Mouse (Mus musculus) cerebellum, postnatal 4 days (tissue): ENCODE measurements around the gene Kcnj12.

ENCODE experiments used
- DNase-seq, 2 experiments: peaks; one replicate each; pipeline ENCODE4 v3.0.0; 2022; ENCODE audit warnings: low spot score in 2 of 2, mixed read lengths in 1 of 2

The Kcnj12 gene

DNA sequence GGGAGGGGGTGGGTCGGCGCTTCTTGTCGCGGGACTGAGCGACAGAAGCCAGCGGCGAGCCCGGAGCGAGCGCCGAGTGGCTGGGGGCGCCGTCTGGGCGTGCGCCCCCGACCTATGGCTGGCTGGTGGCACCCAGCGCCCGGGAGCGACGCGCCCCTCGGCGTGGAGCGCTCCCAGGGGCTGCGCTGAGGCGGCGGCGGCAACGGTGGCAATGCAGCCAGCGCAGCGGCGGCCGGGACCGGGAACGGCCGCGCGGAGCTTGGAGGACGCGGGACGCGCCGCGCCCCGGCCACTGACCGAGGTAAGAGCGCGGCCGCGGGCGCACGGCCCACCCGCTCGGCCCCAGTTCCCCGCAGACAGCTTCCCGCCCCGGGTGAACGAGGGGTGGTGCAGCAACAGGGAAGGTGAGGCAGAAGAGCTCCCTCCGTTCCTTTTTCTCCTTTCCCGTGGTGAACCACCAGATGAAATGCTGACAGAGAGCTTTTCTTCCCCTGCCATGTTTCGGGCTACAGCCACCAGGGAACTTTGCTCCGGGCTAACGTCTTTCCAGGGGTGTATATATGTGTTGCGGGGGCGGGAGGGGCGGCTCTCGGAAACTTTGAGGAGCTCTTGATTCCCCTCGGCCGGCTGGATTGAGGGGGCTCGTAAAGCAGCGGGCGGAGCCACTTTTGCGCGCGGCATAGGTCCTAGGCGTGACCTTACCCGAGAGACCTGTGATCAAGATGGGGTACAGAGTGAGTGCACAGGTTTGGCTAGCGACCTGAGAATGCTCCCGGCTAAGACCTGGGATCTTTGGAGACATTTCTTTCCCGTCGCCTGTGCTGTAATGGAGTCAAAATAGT, at the start of gene Kcnj12:
Gene Kcnj12 (plus strand): TSS at position 15 of the 842 bp plus-strand sequence.
- DNase-seq: no peak

DNA sequence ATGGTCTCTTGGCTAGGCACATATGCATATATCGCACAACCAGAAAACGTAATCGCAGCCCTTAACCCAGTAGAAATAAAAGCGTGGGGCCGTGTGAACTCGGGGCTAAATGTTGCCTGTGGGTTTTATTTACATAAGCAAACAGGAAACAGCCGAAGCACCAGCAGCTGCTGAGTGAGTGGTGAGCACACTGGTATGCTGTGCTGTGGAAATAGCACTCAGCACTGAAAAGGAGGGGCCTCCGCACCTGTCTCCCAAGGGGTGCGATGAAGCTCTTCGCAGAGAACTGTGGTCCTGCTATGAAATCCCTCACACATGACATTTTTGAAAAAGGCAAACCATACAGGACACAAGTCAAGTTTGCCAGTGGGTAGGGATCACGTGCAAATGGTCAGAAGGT, 47.3 kb upstream of the Kcnj12 start:
- DNase-seq: no peak

DNA sequence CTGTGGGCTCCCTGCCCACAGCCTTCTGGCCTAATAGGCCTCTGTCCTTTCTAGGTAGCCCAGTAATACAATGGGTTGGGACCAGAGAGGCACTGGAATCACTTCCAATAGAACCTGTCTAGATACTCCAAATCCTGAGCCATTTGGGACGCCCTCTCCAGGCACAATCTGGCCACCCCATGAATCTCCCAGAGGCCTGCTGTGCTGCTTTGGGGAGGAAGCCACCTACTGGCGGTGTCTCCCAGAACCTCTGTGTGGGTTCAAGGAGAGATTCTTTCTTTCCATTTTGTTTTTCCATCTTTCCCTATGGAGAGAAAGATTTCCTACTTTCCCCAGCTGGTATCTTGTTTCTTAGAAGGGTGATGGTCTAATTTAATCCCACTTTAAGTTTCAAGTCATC, 46.1 kb upstream of the Kcnj12 start:
- DNase-seq: no peak

DNA sequence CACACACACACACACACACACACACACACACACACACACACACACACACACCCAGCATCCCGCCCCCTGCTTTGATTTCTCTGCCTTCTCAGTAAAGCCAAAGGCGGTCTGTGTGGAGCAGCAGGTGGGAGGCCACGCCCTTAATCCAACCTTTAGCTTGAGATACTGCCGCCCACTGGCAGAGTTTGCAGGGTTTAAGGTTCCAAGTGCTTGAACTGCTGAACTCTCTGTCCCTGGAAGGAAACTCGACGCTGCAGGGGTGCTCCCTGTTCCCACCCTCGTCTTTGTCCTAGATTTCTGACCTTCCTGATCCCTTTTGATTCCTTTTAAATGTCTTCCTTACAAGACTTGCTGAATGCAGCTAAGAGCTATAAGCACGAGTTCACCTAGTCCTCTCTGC, 45.6 kb upstream of the Kcnj12 start:
- no peak for DNase-seq

DNA sequence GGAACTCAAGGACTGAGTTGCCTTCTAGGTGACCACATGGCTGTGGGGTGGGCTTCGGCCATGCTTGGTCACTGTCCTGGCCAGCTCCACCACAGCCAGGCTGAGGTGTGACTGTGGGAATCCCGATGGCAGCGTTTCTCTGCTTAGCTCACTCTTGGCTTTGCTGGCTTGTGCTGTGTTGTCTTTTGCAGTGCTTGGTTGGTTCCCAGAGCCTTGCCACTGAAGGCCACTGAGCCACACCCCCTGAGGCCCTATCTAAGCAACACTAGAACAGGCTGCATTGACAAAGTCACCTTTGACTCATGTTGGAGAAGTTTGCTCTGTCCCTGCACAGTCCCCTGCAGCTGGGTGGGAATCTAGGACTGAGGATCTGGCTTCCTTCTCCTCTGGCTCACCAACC, 45.2 kb upstream of the Kcnj12 start:
- DNase-seq: no peak

DNA sequence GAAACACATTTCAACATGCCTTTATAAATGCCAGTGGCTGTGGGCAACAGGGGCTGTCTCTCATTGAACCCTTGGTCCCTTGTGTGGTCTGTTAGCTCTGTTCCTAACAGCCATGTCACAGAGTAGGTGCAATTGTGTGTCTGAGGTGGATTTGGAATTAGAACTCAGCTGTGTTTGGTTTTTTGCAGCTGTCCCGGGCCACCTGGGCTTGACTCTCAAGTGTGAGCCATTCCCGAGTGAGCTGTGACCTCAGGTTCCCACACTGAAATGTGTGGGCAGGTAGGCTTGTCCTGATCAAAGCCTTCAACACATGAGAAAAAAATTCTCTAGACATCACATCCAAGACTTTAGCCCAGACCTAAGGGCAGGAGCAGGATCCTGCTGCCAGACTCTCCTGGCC, 43.7 kb upstream of the Kcnj12 start:
- DNase-seq: no peak

DNA sequence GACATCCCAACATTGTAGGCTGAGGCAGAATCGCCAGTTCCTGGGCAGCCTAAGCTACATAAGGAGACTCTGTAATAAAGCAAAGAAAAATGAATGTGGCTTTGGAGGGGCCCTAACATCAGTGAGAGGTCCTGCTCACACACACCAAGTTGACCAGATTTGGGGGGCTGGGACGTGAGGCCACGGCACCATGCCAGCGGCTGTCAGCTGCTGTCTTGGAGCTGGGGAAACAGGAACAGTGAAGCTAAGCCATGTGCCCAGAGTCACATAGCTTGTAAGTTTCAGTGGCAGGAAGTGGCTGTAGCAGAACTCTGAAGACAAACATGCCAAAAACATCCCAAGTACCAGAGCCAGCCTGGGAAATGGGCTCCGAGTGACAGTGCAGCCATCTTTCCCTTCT, 42.6 kb upstream of the Kcnj12 start:
- no peak for DNase-seq

DNA sequence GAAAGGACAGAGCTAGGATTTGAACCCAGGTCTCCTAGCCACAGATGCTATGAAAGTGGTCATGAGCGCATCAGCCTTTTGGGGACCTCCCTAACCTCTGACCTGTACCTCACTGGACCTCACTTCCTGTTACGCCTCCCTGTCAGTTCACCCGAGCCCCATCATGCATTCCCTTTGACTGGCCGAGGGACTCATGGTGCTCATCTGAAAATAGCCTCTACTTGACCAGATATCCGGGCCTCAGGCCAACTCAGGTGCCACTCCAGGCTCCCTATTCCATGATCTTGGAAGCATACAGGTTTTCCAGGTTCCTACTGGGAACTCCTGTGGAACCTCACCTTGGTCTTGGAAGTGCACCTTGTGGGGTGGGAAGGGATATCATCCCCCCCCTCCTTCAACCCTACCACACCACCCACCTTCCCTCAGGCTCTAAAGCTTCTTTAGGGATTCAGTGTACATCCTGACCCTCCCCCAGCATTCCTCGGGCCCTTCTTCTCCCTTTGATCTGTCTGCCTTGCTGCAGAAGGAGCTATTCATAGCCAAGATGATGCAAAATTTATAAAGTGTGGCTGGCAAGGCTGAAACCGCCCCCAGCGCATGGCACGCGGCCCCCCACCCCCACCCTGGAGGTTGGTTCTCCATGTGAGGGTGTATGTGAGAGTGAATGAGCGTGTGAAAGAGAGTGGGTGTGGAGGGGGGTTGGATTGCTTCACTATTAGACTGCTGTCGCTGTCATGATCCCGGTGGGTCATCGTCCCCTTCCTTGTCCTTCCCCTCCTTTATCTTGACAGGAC, 40.5 kb upstream of the Kcnj12 start:
- DNase-seq: no peak

DNA sequence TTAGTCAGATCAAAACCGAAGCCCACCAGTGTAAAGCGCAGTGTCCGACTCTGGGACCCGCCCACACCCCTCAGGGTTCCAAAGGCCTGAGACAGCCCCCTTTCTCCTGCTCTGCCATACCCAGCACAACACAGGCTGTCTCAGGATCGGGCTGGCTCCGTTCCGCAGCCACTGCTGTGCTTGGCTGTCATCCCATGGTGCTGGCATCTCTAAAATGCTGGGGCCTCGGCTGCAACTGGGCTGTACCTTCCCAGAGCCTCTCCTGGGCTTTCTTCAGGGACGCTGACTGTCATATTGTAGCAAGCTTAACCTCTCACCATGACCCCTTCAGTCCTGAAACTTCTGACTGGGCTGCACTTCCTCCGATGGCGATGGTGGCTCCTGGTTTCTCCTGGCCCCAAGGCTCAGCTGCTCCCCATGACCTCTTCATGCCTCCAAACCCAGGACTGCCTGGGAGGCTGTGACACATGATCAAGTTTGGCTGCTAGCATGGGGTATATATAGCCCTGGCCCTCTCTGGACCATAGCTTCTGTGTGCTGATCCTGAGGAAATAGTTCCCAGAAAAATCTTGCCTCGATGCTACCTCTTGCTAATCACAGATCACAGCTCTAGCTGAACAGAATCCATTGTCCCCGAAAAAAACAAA, 37.3 kb upstream of the Kcnj12 start:
- DNase-seq: peak; percentile 50 to 89

DNA sequence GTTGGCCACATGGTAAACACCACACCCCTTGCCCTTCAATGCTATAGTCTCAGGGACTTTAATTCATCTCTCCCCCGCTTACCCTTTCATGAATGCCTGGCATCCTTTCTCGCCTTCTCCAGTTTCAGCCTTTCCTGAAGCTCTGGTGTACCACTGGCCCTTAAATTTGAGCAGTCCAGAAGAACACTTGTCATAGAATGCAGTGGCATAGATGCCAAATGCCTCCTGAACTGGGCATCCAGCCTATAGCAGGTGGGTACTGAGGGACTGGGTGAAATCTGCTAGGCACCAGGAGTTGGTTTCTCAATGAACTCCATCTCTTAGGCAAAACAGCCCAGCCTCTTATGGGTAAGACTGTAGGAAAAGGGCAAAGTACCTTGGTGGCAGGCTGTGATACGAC, 31.9 kb upstream of the Kcnj12 start:
- DNase-seq: no peak

DNA sequence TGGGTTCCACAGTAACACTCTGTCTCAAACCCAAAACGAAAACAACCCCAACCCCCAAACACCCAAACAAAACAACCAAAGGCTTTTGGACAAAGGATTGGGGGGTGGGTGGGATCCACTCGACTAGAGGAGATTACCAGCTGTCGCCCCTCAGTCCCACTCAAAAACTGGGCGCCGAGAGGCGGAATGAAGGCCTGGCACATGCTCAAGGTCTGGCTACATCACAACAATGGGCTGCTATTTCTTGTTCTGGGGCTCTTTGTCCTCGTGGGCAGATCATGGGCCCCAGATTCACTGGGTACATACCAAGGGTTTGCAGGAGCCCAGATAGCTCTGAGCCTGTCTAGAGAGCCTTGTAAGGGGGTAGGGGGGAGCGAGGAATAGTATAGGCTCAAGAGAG, 19.6 kb upstream of the Kcnj12 start:
- no peak for DNase-seq

DNA sequence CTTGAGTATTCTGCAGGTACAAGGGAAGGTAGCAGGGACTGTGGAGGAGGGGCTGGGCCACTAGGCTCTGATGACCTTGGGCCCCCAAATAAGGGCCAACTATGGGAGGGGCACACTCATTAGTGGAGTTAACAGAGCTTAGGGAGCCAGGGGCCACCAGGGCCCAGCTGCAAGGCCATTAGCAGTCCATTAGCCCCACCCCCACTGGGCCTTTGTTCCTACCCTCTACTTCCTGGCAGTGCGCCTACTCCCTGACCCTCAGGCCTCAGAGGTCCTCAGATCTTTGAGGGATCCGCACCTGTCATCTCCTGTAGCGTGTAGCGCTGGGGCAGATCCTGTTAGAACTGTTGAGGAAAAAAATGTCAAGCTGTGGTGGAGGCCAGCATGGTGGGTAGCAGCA, 18.3 kb upstream of the Kcnj12 start:
- no peak for DNase-seq

DNA sequence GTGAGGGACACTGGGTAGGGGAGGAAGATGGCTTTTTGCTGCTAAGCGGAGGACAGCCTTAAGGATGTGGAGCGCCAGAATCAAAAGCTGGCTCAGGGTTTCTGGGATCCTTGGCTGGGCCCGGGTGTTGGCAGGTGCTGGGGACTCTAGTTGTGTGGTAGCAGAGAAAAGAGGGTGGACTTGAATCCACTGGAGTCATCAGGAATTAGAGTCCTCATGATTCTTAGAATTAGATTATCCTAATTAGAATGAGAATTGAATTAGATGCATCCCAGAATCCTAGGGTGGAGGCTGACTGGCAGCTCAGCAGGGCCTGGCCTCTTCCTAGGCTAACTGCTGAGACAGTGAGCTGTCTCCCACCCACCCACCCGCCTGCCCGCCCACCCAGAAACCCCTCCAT, 17.6 kb upstream of the Kcnj12 start:
- DNase-seq: no peak

DNA sequence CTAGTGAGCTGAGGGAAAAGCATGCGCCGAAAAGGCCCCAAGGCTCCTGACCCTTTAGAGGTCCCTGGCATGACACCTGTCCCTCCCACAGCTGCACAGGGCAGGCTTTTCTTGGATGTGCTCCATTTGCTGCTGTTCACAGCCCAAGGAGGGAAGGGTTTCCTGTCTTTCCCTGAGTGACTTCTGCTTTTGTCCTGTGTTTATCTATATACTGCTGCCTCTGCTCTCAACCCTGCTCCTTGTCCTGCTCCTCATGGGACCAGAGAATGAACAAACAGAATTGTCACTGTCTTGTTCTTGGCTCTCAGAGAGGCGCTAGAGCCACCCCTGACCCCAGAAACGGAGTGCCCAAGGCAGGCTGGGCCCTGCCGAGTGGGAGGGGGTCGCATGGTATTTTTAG, 17.0 kb upstream of the Kcnj12 start:
- no peak for DNase-seq

DNA sequence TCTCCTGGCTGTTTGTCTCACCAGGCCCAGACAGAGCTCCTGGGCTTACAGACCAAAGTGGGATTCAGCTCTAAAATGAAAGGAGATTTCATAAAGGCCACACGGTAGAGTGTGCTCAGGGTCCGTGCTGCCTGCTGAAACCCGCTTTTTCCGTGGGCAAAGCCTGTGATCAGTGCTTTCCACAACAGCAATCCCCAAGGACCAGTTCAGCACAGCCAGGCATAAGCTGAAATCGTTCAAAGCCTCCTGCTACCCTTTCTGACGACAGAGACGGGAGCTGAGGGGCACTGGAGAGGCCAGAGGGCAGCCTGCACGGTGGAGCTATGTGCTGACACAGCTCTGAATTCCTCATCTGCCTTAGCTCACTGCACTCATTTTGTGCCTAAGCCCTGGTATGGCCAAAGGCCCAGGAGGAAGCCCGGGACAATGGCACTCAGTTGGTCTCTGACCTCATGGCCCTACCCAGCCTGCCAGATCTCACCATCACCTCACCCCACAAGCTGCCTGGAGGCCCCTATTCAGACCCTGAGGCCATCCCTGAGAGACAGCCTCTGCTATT, 10.5 kb upstream of the Kcnj12 start:
- DNase-seq: no peak

DNA sequence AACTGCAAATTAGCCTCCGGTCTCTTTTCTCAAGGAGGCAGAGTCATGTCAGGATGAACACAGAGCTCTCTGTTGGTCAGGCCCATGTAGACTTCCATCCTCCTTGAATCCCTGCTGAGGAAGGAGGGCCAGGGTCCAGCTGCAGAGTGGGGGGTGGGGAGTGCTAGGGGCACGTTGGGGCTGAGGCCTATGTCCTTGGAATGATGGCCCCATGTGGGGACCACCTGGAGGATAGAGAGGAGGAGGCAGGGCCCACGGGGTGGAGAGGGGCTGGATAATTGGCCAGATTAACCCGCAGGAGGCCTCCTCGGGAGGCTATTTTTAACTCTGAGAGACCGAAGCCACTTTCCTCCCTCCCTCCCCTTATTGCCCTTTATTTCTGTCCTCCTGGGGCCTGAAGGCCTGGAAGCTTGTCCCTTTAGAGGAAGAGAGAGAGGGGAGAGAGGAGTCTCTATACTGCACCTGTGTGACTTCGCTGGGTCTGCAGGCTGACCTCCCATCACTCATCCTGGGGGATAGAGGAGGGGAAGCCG, 5.4 kb upstream of the Kcnj12 start:
- DNase-seq: no peak

DNA sequence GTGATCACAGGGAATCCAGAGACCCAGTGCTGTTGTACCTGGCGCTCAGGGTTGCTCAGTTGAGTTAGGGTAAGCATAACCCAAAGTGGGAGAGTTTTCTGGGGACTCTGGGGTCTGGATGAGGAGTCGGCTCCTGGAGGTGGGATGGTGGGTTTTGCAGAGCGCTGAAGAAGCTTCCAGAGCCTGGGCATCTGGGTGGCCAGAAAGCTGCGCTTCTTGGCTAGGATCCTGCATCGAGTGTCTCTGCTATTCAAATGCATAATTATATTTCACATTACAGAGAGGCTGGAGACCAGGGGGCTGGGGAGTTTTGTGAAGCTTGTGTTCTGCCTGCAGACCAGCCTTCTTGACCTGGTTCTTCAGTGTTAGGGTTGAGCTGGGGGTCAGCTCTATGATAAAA, 1.2 kb upstream of the Kcnj12 start:
- DNase-seq: no peak

DNA sequence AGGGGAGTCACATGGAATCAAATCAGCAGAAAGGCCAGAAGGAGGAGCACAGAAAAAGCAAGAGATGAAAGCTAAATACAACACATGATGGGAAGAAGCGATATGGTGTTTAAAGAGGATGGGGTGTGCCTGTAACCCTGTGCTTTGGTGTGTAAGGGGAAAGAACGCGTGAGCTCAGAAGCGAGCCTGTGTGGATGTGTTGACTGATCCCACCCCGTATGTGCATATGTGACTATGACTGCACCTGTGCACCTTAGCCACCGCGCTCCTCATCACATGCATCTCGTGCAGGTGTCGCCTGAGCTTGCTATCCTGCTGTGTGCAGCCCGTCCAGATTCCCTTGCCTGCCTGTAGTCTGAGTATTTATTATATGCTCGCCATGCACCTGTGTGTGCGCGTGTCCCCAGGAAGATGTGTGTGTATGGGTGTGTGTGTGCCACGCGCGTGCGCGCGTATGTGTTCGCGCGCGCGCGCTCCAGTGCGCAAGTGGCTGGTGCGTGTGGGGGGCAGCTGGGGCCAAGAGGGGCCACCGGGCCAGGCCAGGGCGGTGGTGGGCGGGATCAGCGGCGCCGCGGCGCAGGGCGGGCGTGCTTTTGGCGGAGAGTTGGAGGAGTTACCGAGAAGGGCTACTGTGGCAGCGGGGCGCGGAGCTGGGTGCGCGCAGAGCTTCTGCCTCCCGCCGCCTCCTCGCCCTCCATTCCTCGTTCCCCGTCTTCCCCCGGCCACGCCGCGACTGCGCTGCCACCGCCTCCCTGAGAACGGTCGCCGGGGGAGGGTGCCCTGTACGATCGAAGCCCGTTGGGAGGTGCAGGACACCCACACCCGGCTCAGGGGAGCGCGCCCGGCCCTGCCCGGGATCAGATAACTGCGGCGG, 451 bp upstream of the Kcnj12 start:
- peak in 1 of 2 experiments; percentile 38 for DNase-seq

DNA sequence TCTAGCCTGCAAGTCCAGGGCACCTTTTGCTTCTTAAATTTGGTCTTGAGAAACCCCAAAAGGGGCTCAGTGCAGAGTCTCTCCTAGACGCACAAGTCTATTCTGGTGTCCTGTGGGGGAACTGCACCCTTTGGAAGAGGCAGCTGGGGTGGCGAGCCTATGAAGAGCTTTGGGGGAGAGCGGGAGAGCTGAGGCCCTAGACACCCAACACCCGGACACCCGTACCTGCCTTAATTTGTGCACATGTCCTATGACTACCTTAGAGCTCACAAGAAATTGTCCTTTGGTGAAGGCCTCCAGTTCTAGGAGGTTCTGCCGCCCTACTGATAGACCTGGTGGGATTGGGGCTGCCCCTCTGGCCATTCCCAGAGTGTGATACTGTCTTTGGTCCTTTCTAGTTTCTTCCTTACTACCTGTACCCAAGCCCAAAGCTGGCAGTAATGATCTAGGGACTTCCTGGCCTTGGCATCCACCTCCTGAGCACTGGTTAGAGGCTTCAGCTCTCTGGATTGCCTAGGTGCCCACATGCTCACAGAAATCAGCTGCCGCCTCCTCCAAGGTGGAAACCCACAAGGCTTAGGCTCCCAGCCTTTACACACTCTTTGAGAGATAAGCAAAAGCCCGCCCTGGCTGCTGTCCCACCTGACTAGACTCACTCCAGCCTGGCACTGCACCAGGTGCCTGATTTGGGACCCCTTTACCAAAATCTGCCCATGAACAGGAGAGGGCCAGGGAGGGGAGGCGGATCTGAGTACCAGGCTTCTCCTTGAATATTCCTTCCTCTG, 1.2 kb downstream of the Kcnj12 start:
- no peak for DNase-seq

DNA sequence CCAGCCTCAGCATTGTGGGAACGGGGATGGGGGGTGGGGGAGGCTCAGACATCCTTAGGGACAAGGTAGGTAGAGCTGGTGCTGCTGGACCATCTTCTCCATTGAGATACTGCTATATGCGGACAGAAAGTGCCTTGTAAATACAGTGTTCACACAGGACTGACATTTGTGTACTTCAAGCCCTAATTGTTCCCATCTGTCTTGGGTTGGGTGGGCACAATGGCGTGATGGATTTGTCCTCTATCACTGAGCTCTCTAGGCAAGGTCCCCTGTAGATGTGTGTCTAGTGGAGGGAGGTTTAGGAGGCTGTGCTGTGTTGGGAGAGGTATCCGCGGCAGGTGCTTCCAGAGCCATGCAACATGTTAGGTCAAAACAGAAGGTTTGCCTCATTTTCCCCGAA, 2.0 kb downstream of the Kcnj12 start:
- no peak for DNase-seq
